Mouse (Mus musculus) 3134 (cell line): Measurements from ENCODE around the gene Man2b2.

Experiments used
- DNase-seq: peaks from one replicate; pipeline ENCODE4 v3.0.0-alpha.2; 2011; ENCODE audit warnings: low spot score; ENCODE audit not compliant: insufficient read length; ENCODE audit errors: extremely low read depth

Gene Man2b2

GRCm38 (mm10) chr5:36839032-36839431 lies 8.6 kb upstream of the Man2b2 start:
- DNase-seq, result no peak

DNA sequence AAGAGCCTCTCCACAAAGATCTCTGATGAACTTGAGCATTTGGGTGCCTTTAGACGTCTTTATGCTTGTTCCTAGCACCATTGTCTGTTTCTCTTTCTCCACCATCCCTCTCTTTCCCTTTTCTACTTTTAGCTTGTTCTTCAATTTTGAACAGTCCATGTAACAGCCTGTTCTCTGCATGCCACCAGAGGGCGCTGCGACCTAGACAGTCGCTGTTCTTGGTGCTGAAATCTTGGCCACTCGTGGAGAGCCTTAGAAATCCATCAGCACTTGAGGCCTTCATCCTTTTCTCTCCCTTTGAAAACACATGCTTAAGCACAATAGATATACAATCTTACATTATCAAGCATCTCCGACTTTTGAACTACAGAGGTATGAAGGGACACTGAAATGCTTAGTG lies 5.5 kb upstream of the Man2b2 start:
- DNase-seq, result no peak

DNA sequence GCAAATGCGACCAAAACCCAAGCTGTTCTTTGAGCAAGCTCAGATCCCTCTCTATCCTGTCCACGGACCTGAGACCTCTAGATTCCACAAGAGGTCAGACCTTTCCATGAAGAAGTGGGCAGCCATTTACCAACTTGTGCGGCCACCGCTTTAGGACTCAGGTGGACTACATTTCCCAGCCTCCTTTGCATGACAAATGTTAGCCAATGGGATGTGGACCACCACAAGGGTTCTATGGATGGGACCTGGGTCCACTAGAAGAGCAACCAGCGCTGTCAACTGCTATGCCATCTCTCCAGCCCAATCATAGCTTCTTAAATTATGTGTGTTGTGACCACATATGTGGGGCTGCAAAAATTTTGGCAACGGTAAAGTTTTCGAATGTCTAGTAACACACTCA lies 819 bp upstream of the Man2b2 start:
- DNase-seq, result no peak

DNA sequence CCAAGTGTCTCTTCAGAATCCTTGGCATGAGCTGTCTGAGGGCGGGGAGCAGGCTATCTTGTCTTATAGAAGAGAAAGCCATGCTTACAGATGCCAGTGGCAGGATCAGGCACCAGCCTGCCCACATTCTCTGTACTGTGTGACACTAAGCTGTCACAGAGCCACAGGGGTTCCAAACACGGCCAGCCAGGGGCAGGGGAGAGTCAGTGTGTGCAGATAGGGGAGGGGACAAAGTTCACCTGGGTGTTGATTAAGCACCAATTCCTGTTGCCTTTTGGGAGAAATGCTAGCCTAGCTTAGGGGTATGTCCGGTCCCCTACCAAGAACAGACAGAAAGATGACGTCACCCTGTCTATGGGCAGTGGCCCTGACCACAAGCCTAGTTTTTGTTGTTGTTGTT lies 1.4 kb downstream of the Man2b2 start:
- no peak for DNase-seq

DNA sequence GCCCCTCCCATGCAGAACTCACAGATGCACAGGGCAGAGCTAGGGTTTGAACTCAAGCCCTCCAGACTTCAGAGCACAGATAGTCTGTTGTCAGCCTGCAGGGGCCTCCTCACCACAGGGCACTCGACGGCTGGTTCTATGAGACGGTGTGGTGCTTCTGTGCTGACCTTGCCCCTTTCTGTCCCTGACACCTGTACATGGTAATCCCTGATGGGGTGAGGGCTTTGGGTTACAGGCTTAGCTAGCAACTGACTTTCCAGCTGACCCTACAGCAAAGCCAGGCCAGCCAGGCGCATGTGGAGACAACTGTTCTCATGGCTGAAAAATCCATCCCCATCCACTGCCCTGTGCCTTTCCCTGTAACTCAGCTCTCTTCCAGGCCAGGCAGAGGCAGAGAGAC lies 7.5 kb downstream of the Man2b2 start:
- DNase-seq, result no peak

DNA sequence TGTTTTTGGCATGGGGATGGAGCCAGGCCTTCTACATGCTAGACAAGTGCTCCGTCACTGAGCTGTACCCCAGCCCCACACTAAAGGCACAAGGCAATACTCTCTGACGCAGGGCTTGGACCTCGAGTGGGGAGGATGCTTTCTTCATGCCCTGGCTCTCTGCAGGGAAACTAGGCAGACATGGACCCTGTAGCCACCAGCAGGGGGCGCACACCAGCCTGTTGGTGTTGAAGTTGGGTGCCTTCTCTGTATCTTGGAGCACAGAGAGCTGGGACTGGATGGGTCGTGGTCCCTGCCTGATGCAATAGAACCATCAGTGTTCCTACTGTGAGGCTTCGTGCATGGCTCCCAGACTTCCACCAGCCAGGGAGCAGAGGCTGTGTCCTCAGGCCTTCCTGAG lies 10.3 kb downstream of the Man2b2 start:
- DNase-seq, result no peak

DNA sequence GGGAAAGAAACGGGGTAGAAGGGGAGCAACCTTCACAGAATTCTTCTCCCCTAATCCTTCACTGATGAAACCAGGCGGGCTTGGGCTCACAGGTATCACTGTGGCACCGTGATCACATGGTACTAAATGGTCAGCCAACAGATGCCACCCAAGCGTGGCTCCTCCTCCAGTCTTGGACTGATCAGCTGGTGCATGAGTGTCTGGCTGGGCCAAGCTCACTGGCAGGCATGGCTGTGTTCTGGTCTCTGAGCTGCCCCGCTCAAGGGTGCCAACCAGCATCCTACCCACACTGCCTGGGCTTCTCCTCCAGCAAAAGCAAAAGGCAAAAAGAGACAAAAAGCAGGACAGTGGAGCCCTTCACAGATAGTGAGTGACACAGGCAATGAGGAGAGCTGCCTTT lies 10.7 kb downstream of the Man2b2 start:
- DNase-seq, result no peak

- DNase-seq, result no peak
Observed at GRCm38 (mm10) chr5:36817738-36818137, 12.7 kb downstream of the Man2b2 start.

DNA sequence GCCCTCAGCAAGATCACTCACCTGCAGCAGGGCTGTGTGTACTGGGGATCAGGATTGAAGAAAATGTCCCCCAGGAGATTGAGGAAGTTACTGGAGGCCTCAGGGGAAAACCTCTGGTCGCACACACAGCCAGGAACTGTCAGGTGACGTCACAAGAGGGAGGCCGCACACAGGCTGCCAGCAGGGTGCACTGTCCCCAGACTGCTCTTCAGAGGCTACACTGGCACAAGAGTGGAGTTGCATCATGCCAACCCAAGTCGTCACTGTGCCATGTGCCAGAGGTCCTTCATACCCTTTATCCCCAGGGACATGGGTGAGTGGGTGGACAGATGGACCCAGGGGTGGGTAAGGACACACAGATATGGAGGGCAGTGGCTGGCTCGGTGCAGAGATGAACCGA lies 15.9 kb downstream of the Man2b2 start:
- DNase-seq, result peak; percentile 43

GRCm38 (mm10) chr5:36811413-36811812 lies 19.0 kb downstream of the Man2b2 start:
- DNase-seq, result no peak

- DNase-seq, result no peak
Observed at GRCm38 (mm10) chr5:36810634-36811033, 19.8 kb downstream of the Man2b2 start.

- peak; percentile 35 for DNase-seq
Observed at GRCm38 (mm10) chr5:36809123-36809522, 21.3 kb downstream of the Man2b2 start.

DNA sequence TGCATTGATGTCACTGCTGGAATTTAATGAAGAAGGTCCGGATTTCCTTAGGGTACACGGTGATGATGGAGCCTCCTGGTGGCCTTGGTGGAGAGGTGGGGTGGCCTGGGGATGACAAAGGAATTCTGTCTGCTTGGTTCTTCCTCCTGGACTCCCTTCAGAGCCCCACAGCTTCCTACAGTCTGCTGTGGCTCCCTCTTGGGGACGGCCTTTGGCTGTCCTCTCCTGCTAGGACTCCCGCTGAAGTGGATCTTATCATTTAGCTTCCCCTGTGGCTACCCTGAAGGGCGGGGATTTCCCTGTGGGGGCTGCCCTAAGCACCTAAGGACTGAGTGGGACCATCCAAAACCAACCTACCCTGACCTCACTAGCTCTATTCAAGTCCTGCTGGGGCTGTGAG lies 23.3 kb downstream of the Man2b2 start:
- no peak for DNase-seq

- peak; percentile 28 for DNase-seq
Observed at GRCm38 (mm10) chr5:36797291-36797690, 33.2 kb downstream of the Man2b2 start.

DNA sequence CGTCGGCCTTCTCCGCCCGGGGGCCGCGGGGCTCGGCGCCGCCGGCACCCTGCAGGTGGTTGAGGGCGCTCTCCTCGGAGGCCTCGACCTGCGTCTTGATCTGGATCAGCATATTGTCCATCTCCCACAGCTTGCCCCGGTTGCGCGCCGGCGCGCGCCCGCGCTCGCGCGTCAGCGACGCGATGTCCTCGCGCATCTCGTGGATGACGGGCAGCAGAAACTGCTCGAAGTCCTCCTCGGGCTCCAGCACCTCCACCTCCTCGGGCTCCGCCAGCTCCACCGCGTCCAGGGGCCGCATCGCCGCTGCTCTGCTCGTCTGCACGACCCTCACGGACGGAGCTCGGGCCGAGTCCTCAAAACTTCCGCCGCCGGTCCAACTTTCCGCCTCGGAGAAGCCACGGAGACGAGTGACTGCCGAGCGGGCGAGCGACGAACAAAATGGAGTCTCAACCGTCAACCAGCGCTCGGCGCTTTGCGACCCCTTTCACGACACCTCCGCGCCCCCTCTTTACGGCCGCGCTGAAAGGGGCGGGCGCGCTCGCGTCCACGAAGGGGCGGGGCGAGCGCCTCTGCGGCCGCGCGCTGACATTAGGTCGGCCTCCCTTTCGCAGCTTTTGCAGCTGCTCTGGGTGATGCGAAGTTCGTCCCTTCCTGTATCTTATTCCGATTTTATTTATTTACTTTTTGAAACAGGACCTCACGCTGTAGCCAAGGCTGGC lies 34.0 kb downstream of the Man2b2 start, which contains the start of gene Mrfap1:
Gene Mrfap1, minus strand, starts transcription at position 477 of the 719 bp plus-strand sequence.
- peak; percentile 95 for DNase-seq

- DNase-seq, result peak; percentile 82
Observed at GRCm38 (mm10) chr5:36795647-36796295, 34.7 kb downstream of the Man2b2 start.

GRCm38 (mm10) chr5:36791861-36792260 lies 38.6 kb downstream of the Man2b2 start:
- no peak for DNase-seq

DNA sequence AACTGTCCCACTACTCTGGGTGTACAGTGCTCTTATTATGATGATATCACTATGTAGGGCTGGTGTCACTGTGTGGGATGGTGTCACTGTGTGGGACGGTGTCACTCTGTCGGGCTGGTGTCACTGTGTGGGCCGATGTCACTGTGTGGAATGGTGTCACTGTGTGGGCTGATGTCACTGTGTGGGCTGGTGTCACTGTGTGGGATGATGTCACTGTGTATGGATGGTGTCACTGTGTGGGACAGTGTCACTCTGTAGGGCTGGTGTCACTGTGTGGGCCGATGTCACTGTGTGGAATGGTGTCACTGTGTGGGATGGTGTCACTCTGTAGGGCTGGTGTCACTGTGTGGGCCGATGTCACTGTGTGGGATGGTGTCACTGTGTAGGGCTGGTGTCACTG lies 44.4 kb downstream of the Man2b2 start:
- DNase-seq, result no peak

DNA sequence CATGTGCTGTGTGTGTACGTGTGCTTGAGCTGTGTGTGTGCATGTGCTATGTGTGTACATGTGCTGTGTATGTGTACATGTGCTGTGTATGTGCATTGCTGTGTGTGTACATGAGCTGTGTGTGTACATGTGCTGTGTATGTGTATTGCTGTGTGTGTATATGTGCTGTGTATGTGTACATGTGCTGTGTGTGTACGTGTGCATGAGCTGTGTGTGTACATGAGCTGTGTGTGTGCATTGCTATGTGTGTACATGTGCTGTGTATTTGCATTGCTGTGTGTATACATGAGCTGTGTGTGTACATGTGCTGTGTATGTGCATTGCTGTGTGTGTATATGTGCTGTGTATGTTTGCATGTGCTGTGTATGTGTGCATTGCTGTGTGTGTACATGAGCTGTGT lies 50.9 kb downstream of the Man2b2 start:
- no peak for DNase-seq

- DNase-seq, result no peak
Observed at GRCm38 (mm10) chr5:36778901-36779300, 51.6 kb downstream of the Man2b2 start.

DNA sequence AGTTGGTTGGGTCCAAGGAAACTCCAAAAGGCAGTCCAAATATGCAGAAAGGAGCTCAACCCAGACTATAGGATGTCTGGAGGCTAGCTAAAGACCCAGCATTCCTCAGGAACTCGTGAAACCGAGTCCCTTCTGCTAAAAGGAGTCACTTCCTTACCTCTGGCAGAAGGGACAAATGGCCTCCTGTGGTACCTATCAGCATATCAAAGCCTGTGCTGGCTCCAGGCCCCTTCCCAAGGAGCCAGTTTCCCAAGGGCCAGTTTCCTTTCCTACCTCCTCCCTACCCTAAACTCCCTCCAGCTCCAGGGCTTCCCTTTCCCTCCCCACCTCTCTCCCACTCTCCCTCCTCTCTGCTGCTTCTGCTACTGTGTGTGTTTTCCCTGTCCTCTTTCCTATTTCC lies 53.3 kb downstream of the Man2b2 start:
- no peak for DNase-seq

DNA sequence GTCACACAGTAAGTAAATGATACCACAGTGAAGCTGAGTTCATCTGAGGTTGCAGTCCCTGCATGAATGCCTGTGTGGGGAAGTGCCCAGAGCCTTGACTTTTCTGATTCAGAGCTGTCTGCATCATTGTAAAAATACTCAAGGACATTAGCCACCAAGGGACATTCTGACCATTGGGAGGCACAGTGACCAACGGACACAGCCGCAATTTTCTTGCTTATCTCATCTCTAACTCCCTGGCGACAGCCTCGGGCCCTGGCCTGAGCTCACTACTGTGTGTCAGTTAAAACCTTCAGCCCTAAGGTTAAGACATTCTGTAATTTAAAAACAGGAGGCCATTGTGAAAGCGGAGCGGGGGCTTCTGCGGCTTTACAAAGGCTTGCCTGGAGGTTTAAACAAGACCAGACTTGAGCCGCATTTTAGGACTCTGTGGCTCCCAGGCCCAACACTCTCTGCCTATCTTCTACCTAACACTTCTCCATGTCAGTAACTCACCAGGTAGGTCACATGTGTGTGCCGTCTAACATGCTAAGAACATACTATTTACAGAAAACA lies 54.4 kb downstream of the Man2b2 start:
- no peak for DNase-seq
